In the genomic region with DNA sequence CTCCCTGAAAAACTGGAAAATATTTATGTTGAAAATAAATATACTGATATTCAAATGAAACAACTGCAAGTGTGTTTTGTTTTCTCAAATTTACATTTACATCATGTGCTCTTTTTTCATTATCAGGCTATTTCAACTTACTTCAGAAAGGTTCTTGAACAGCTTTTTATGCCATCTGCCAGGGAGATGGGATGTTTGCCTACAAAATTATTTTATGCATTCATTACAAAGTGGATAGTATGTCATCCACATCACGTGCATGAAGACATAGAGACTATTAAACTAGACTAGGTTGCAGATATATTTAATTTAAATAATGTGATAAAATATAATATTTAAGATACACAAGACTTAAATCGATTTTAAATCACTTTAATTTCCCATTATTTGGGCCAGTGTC, we compare ENCODE assay signal across 15 mouse cellular contexts.
DNase-seq lines count a peak whose midpoint lies in the region; ATAC-seq and TF ChIP-seq lines count a peak whose summit lies in the region.
"Had no signal": no experiment of that assay in that cellular context is flagged by ENCODE, and none has a peak within 500 bp of the region (broad histone marks: within the 10 kb centered on the region; RNA-seq: fewer than 3 reads in every experiment).

No protein-coding gene starts in this region.

- no peak overlapping the region for H3K27ac ChIP-seq in forebrain, embryonic 14.5 days (ENCODE audit: low read depth, low read length)
- H3K27ac ChIP-seq in forebrain, postnatal 0 days (ENCODE audit: low read depth, low read length): no peak overlapping the region
- H3K27ac ChIP-seq in forebrain, embryonic 16.5 days (ENCODE audit: low read length): no peak overlapping the region
- no peak overlapping the region for H3K27ac ChIP-seq in forebrain, embryonic 10.5 days
- no peak overlapping the region for H3K27ac ChIP-seq in kidney, embryonic 14.5 days (ENCODE audit: low read depth, low read length)
- H3K27ac ChIP-seq: embryonic facial prominence, embryonic 10.5 days; embryonic facial prominence, embryonic 12.5 days had no signal

- ATAC-seq in forebrain, embryonic 14.5 days: peak; percentile 50; the same call in 1 of the 2 replicates
- no peak for ATAC-seq in forebrain, postnatal 0 days
- ATAC-seq in forebrain, embryonic 16.5 days: 0 out of 2 replicates have a peak, but pooled peaks have one; percentile 55
- ATAC-seq in kidney, embryonic 14.5 days (ENCODE audit: low FRiP score, low TSS enrichment): no peak

- no peaks in the 10 kb centered on the region for H3K4me1 ChIP-seq in forebrain, embryonic 14.5 days (ENCODE audit: control insufficient read depth, insufficient read depth, low read length)
- no peaks in the 10 kb centered on the region for H3K4me1 ChIP-seq in forebrain, postnatal 0 days (ENCODE audit: insufficient read depth)
- no peaks in the 10 kb centered on the region for H3K4me1 ChIP-seq in forebrain, embryonic 16.5 days (replicated peaks; ENCODE audit: control insufficient read depth, insufficient read depth, low read length)
- H3K4me1 ChIP-seq in forebrain, embryonic 10.5 days: no peaks in the 10 kb centered on the region
- no peaks in the 10 kb centered on the region for H3K4me1 ChIP-seq in kidney, embryonic 14.5 days (ENCODE audit: control insufficient read depth, insufficient read depth, low read length)
- H3K4me1 ChIP-seq: embryonic facial prominence, embryonic 10.5 days; embryonic facial prominence, embryonic 12.5 days had no signal

- no peak for TF ChIP-seq CTCF in forebrain, postnatal 0 days (IDR thresholded peaks at IDR 0.05; ENCODE audit: low read depth)

- no peak overlapping the region for H3K4me3 ChIP-seq in forebrain, embryonic 14.5 days (ENCODE audit: low read depth, low read length)
- no peak overlapping the region for H3K4me3 ChIP-seq in forebrain, postnatal 0 days (ENCODE audit: low read depth, low read length)
- H3K4me3 ChIP-seq in forebrain, embryonic 16.5 days (replicated peaks; ENCODE audit: low read length): no peak overlapping the region
- no peak overlapping the region for H3K4me3 ChIP-seq in forebrain, embryonic 10.5 days
- no peak overlapping the region for H3K4me3 ChIP-seq in kidney, embryonic 14.5 days (ENCODE audit: low read length)
- H3K4me3 ChIP-seq: embryonic facial prominence, embryonic 10.5 days; embryonic facial prominence, embryonic 12.5 days had no signal

- DNase-seq in forebrain, embryonic 14.5 days (ENCODE audit: low spot score): peak; percentile 50
- no peak for DNase-seq in forebrain, postnatal 0 days
- no peak for DNase-seq in forebrain, embryonic 10.5 days (ENCODE audit: extremely low spot score, low spot score)
- DNase-seq: adrenal gland, adult 2 months; adrenal gland, postnatal 10 days; adrenal gland, postnatal 25 days; cerebellum, adult 11-12 months; cerebellum, adult 2 months; cerebellum, adult 9-10 months; cerebellum, postnatal 10 days; cerebellum, postnatal 25 days had no signal

- no peaks in the 10 kb centered on the region for H3K27me3 ChIP-seq in forebrain, embryonic 14.5 days (replicated peaks; ENCODE audit: control insufficient read depth, insufficient read depth, low read length)
- no peaks in the 10 kb centered on the region for H3K27me3 ChIP-seq in forebrain, postnatal 0 days (ENCODE audit: insufficient read depth, low read length)
- H3K27me3 ChIP-seq in forebrain, embryonic 16.5 days (replicated peaks; ENCODE audit: control insufficient read depth, insufficient read depth, low read length): no peaks in the 10 kb centered on the region
- H3K27me3 ChIP-seq in forebrain, embryonic 10.5 days (ENCODE audit: poor library complexity, severe bottlenecking): no peaks in the 10 kb centered on the region
- no peaks in the 10 kb centered on the region for H3K27me3 ChIP-seq in kidney, embryonic 14.5 days (ENCODE audit: control insufficient read depth, insufficient read depth, low read length)
- H3K27me3 ChIP-seq: embryonic facial prominence, embryonic 12.5 days had no signal

- H3K4me2 ChIP-seq in forebrain, embryonic 14.5 days (ENCODE audit: low read length): no peak overlapping the region
- no peak overlapping the region for H3K4me2 ChIP-seq in forebrain, postnatal 0 days (ENCODE audit: low read depth)
- no peak overlapping the region for H3K4me2 ChIP-seq in forebrain, embryonic 16.5 days (ENCODE audit: low read length)
- no peak overlapping the region for H3K4me2 ChIP-seq in kidney, embryonic 14.5 days (replicated peaks; ENCODE audit: low read depth, low read length)
- H3K4me2 ChIP-seq: embryonic facial prominence, embryonic 12.5 days had no signal

- H3K9me3 ChIP-seq in forebrain, embryonic 14.5 days (replicated peaks; ENCODE audit: control insufficient read depth, low read length): no peaks in the 10 kb centered on the region
- H3K9me3 ChIP-seq in forebrain, postnatal 0 days (ENCODE audit: low read length): no peaks in the 10 kb centered on the region
- H3K9me3 ChIP-seq in forebrain, embryonic 16.5 days (ENCODE audit: control insufficient read depth, low read length): no peaks in the 10 kb centered on the region
- no peaks in the 10 kb centered on the region for H3K9me3 ChIP-seq in forebrain, embryonic 10.5 days
- H3K9me3 ChIP-seq in kidney, embryonic 14.5 days (ENCODE audit: control insufficient read depth, low read length): no peaks in the 10 kb centered on the region
- H3K9me3 ChIP-seq: embryonic facial prominence, embryonic 10.5 days; embryonic facial prominence, embryonic 12.5 days had no signal

- no peak overlapping the region for H3K9ac ChIP-seq in forebrain, embryonic 14.5 days (ENCODE audit: low read length)
- H3K9ac ChIP-seq in forebrain, postnatal 0 days: no peak overlapping the region
- no peak overlapping the region for H3K9ac ChIP-seq in forebrain, embryonic 16.5 days (replicated peaks; ENCODE audit: low read depth, low read length)
- no peak overlapping the region for H3K9ac ChIP-seq in kidney, embryonic 14.5 days (ENCODE audit: low read depth, low read length)
- H3K9ac ChIP-seq: embryonic facial prominence, embryonic 12.5 days had no signal

- H3K36me3 ChIP-seq in forebrain, embryonic 14.5 days (ENCODE audit: control insufficient read depth, insufficient read depth, low read length): no peaks in the 10 kb centered on the region
- no peaks in the 10 kb centered on the region for H3K36me3 ChIP-seq in forebrain, postnatal 0 days (ENCODE audit: insufficient read depth)
- no peaks in the 10 kb centered on the region for H3K36me3 ChIP-seq in forebrain, embryonic 16.5 days (ENCODE audit: control insufficient read depth, insufficient read depth)
- H3K36me3 ChIP-seq in forebrain, embryonic 10.5 days (replicated peaks): no peaks in the 10 kb centered on the region
- no peaks in the 10 kb centered on the region for H3K36me3 ChIP-seq in kidney, embryonic 14.5 days (ENCODE audit: control insufficient read depth, insufficient read depth, low read length)
- H3K36me3 ChIP-seq: embryonic facial prominence, embryonic 10.5 days; embryonic facial prominence, embryonic 12.5 days had no signal

- WGBS in forebrain, embryonic 14.5 days: 63% methylated on average over 2 of the region's 2 CpGs
- 59% methylated on average over 2 of the region's 2 CpGs for WGBS in forebrain, postnatal 0 days
- 52% methylated on average over 2 of the region's 2 CpGs for WGBS in forebrain, embryonic 16.5 days
- 78% methylated on average over 2 of the region's 2 CpGs for WGBS in forebrain, embryonic 10.5 days
- WGBS in kidney, embryonic 14.5 days: 72% methylated on average over 2 of the region's 2 CpGs

Comparison
In these comparisons a context has a peak if more than half of its experiments do, and no peak if none do; other contexts are left out.
1. ATAC-seq: peak in forebrain, embryonic 14.5 days (single experiment) and forebrain, embryonic 16.5 days (single experiment); none in forebrain, postnatal 0 days (single experiment) and kidney, embryonic 14.5 days (single experiment).